Mouse (Mus musculus): Measurements from ENCODE around the gene Gm20219.
"Not testable (repeated sequence)": the region's sequence is repeated elsewhere in the genome, so short reads cannot be mapped to it uniquely, and the experiment has no call there.

Gene Gm20219

DNA sequence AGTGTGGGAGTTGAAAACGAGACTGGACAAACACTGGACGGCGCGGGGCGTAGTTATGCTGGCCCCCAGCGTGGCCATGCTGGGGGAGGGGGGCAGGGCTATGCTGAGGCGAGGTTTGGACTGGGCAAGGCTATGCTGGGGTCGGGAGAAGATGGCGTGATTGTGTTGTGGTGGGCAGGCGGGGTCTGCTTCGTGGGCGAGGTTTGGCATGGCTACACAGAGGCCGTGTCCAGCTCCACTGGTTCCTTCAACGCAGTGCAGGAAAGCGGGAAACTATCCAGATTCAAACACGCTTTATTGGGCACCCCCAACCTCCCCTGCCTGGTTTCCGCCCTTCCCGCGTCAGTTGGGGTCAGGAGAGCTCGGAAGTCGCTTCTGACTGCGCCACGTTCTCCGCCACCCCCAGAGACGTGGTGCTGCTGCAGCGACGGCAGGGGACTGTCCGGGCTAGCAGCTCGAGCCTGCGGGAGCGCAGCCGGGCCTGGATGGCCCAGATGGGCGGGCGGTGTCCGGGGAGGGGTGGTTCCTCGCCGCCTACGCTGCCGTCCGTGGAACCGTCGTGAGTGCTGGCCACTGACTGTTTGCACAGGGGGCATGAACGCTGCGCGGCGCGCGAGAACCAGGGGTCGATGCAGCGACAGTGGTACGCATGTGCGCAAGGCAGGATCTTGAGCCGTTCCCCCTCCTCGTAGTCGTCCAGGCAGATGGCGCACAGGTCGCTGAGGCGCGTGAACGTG is 43.0 kb downstream of the Gm20219 start:
- DNase-seq, result no peak

DNA sequence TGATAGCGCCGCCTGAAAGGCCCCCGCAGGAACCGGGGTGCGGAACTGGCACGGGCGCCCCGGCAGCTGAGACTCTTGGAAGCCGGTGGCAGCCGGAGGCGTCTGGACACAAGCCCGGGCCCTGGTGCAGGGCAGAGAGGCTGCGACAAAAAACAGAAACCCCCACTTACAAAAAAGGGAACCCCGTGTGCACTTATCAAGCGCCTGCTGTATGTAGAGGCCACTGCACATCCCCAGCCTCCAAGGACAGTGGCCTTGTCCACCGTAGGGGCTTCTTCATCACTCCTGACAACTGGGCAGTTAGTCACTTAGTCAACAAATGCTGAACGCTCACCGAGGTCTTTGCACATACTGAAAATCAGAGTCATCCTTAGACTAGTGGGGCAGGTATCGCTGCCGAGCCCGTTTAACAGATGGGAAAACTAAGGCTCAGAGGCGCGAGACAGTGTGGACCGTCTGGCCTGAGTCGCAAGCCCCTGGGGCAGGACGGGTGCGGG is 43.7 kb downstream of the Gm20219 start:
- DNase-seq, result no peak

DNA sequence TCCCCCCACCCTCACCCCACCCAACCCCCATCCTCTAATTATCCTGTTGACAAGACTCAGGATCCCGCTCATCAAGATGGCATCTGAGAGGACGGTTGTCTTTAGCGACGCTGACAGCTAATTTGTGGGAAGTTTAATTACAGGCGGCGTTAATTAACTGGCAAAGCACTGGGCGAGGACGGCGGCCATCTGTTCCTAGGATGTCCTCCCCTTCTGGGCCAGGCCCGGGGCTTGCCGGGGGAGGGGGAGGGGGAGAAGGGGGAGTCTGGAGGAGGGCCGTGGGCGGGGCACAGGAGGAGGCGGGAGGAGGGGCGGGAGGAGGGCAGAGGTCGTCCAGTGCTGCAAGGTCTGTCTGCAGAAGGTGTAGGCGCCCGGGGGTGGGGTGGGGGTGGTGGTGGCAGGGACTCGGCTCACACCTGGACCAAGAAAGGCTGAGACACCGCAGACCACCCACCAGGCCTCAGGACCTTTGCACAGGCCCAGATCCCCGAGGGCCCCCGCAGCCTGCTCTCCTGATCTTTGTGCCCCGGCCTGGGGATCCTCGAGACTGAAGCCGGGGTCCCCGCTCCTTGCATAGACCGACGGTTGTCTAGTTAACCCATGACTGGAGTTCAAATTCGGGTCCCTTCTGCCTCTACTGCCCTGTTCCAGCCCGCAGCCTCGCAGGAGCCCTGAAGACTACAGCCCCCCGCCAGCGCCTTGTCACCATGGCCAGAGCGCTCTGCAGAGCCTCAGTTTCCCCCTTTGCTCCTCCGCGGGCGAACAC is 44.3 kb downstream of the Gm20219 start:
- DNase-seq, result no peak

DNA sequence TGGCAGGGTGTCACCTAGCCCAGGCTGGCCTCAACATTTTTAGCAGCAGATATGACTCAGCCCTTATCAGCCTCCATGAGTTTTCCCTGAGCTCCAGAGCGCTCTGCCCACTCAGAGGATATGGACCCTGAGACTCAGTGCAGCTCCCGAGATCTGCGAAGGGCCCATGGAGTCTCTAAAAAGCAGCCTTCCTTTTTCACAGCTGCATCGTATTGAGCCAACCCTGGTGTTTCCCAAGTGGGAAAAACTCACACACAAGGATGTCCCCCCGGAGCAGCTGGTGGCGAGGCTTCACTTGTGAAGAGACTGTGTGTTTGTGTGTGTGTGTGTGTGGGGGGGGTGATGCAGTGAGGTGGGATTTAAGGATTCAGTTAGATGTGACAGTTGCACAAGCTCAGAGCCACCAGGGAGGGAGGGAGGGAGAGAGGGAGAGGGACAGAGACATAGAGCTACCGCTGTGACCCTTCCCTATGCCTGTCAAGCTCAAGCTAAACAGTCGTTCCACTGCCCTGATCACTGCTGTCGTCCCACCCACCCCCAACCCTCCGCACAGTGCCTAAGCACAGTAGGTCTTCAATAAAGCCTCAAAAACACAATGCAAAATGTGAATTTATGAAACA is 45.1 kb downstream of the Gm20219 start:
- DNase-seq, result no peak

DNA sequence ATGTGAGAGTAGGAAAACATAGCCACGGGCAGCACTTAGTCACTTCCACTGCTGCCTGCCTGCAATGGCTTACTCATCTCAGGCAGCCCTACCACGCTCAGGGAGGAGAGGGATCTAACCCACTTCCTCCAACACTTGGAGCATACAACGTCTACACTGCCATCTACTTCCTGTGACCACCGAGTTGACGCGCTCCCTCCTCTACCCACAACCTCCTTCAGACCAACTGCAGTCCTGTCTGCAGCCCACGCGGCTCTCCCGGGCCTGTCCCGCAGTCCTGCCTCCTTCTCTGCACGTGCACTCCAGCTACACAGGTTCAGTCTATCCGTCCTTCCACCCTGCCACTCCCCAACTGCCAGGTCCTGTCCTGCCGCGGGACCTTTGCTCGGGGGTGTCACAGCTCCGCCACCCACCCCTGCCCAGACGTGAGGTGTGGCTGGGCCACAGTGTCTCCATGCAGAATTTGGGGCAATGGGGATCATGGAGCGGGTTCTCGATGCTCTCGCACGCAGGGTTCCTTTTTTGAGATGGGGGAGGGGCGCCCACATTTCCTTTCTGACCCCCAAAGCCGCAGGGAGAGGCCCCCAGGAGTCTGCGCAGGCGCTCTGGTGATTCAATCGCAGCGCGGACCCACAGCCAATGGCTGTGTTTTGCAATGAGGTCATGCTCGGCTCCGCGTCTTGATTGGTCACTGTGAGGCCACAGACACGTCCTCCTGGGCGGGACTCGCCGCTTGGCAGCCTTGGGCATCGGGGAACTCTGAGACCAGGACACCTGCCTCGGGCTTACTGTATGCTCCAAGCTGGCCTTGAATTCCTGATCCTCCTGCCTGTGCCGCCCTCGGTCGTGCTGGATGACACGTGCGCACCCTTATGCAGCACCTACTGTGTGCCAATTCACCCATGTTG is 46.8 kb downstream of the Gm20219 start:
- DNase-seq, result peak; percentile 83 to 84

DNA sequence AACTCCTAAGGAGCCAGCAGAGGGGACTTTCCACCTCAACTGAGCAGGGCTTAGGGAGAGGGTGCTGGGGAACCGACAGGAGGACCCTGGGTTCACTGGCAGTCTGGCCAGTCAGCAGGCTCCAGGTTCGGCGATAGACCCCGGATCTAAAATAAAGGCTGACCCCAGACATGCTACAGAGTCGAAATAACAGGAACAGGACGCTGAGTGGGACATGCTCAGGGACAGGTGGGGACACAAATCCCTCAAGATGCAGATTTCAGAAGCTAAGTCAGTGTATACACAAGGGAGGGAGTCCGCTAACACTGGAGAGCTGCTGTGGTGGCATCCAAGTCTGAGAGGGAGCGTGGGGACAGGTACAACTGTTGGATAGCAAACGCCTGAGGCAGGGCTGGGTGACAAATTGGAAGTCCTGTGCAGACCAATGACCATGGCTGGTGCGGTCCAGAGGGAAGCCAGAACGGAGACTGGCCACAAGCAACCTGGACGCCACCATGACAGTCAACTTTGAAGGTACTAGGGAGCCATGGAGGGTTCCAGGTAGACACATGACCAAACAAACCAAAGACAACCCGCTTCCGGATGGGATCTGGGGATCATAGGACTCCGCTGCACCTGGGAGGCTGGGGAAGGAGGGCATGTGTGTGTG is 47.6 kb downstream of the Gm20219 start:
- no peak for DNase-seq

DNA sequence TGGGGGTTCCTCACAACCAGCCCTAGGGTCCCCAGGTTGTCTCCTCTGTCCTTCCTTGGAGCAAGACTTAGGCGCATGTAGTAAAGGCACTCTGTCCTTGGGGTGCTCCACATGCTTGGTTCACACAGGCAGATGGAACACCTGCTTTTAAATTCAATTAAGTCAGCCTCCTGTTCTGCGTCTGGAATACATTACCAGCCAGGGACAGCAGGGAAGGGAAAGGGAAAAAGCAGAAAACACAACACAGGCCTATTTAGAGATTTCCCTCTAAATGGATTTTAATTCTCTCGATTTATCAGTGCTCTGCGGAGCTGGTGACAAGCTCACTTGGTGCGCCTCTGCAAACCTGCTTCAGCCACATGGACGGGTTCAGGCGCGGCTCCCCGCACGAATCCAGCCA is 48.8 kb downstream of the Gm20219 start:
- DNase-seq, result no peak

DNA sequence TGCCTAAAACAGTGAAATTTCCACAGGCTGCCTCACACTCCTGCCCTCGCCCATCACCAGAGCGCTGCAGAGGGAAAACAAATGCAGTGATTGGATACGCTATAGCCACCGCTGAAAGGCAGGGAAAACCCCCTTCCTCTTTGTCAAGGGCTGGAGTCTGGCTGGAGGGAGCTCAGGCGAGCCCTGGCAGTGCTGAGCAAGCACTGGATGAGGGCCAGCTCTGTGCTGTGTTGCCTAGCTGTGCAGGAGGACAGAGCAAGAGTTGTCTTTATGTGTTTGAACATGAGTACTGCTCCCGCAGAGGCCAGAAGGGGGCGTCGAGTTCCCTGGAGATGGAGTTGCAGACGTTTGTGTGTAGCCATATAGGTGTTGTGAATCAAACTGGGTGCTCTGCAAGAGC is 51.7 kb downstream of the Gm20219 start:
- peak in 1 of 2 experiments; percentile 21 for DNase-seq

DNA sequence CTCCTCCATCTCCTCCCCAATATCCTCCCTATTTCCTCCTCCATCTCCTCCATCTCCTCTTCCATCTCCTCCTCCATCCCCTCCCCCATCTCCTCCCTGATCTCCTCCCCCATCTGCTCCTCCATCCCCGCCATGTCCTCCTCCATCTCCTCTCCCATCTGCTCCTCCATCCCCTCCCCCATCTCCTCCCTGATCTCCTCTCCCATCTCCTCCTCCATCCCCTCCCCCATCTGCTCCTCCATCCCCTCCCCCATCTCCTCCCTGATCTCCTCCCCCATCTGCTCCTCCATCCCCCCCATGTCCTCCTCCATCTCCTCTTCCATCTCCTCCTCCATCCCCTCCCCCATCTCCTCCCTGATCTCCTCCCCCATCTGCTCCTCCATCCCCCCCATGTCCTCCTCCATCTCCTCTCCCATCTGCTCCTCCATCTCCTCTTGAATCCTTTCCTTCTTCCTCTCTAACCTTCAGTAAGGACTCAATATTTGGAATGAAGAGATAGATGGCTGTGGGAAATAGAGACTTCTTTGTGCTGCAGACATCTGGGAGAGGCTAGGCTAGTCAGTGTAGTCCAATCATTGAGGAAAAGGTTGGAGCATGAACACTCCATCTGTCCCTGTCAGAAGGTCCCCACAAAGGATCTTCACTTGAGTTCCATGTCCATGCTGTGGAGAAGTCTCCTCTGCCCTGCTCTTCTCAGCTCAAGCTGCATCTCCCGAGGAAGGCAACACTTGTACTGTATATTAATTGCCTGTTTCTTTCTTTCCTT is 52.4 kb downstream of the Gm20219 start:
- DNase-seq, result not testable (repeated sequence)

All from B cell, adult 2 months (primary cell).